Mouse (Mus musculus) T-helper 2 cell (primary cell): ENCODE data around the gene Gbe1.

ENCODE experiments used
- in situ Hi-C: fragments of 300-600 bp; cut with MboI, MseI; formaldehyde crosslinking; loops from one replicate; pipeline ENCODE4 v1.15.1; 2025; ENCODE audit warnings: high pct_unique_total_duplicates

The Gbe1 gene

GRCm38 (mm10) chr16:70352571-70352970 lies 38.8 kb downstream of the Gbe1 start:
- in situ Hi-C loops: loop anchor here (10.0 kb wide), 1 partner anchor 48 kb away; no protein-coding TSS in a partner anchor

- in situ Hi-C loops: loop anchor here (10.0 kb wide), 1 partner anchor 48 kb away; no protein-coding TSS in a partner anchor
Measured at GRCm38 (mm10) chr16:70353058-70353457, 39.3 kb downstream of the Gbe1 start.

GRCm38 (mm10) chr16:70358326-70358725 lies 44.6 kb downstream of the Gbe1 start:
- in situ Hi-C loops: loop anchor here (10.0 kb wide), 1 partner anchor 54 kb away; no protein-coding TSS in a partner anchor

GRCm38 (mm10) chr16:70365229-70365628 lies 51.5 kb downstream of the Gbe1 start:
- in situ Hi-C loops: no loop called here

- in situ Hi-C loops: no loop called here
Measured at GRCm38 (mm10) chr16:70381045-70381444, 67.3 kb downstream of the Gbe1 start.

GRCm38 (mm10) chr16:70385494-70385893 lies 71.7 kb downstream of the Gbe1 start:
- in situ Hi-C loops: no loop called here

- in situ Hi-C loops: no loop called here
Measured at GRCm38 (mm10) chr16:70387385-70387784, 73.6 kb downstream of the Gbe1 start.

- in situ Hi-C loops: no loop called here
Measured at GRCm38 (mm10) chr16:70395276-70395675, 81.5 kb downstream of the Gbe1 start.

- in situ Hi-C loops: no loop called here
Measured at GRCm38 (mm10) chr16:70407780-70408179, 94.0 kb downstream of the Gbe1 start.

- in situ Hi-C loops: no loop called here
Measured at GRCm38 (mm10) chr16:70421077-70421476, 107.3 kb downstream of the Gbe1 start.

GRCm38 (mm10) chr16:70449520-70449919 lies 135.8 kb downstream of the Gbe1 start:
- in situ Hi-C loops: no loop called here

- in situ Hi-C loops: no loop called here
Measured at GRCm38 (mm10) chr16:70475583-70475982, 161.8 kb downstream of the Gbe1 start.

- in situ Hi-C loops: no loop called here
Measured at GRCm38 (mm10) chr16:70476161-70476560, 162.4 kb downstream of the Gbe1 start.

- in situ Hi-C loops: no loop called here
Measured at GRCm38 (mm10) chr16:70480494-70480893, 166.7 kb downstream of the Gbe1 start.

- in situ Hi-C loops: no loop called here
Measured at GRCm38 (mm10) chr16:70506457-70506856, 192.7 kb downstream of the Gbe1 start.

- in situ Hi-C loops: no loop called here
Measured at GRCm38 (mm10) chr16:70510938-70511337, 197.2 kb downstream of the Gbe1 start.

GRCm38 (mm10) chr16:70522861-70523260 lies 209.1 kb downstream of the Gbe1 start:
- in situ Hi-C loops: no loop called here

GRCm38 (mm10) chr16:70523566-70523965 lies 209.8 kb downstream of the Gbe1 start:
- in situ Hi-C loops: no loop called here

- in situ Hi-C loops: no loop called here
Measured at GRCm38 (mm10) chr16:70524273-70524672, 210.5 kb downstream of the Gbe1 start.

- in situ Hi-C loops: no loop called here
Measured at GRCm38 (mm10) chr16:70527224-70527623, 213.5 kb downstream of the Gbe1 start.

- in situ Hi-C loops: no loop called here
Measured at GRCm38 (mm10) chr16:70535224-70535623, 221.5 kb downstream of the Gbe1 start.

- in situ Hi-C loops: no loop called here
Measured at GRCm38 (mm10) chr16:70550835-70551234, 237.1 kb downstream of the Gbe1 start.

- in situ Hi-C loops: loop anchor here (10.0 kb wide), 1 partner anchor 1327 kb away; no protein-coding TSS in a partner anchor
Measured at GRCm38 (mm10) chr16:70561635-70562348, 248.0 kb downstream of the Gbe1 start.
